Mouse (Mus musculus): Measurements from ENCODE around the gene Sez6l2.

DNA sequence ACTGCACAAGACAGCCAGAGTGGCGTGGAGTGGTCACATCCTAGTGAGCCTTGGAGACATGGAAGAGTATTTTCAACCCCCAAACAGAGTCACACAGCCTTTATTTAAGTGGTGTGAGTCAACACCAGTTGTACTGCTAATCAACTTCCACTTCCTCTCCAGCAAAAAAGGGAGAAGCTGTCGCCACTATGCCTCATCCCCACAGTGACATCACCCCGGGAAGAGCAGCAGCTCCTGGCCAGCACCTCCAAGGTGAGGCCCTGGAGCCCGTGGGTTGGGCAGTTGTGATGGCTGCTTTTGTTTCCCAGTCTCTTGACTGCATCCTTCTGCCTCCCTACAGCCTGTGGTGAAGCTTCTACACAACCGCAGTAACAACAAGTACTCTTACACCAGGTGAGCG lies 9.2 kb upstream of the Sez6l2 start:
- no peak for TF ChIP-seq E2F4 (IDR thresholded peaks at IDR 0.05; ENCODE audit: insufficient read depth)
- no peak for TF ChIP-seq MAX (IDR thresholded peaks at IDR 0.05; ENCODE audit: low read depth)
- no peak for TF ChIP-seq MYOG (IDR thresholded peaks at IDR 0.05; ENCODE audit: control insufficient read depth in 1 of 3, insufficient read depth in 1 of 3, insufficient read length in 2 of 3, low read depth in 2 of 3)
- no peak for TF ChIP-seq POLR2AphosphoS2 (IDR thresholded peaks at IDR 0.05; ENCODE audit: insufficient read length, low read depth)
- TF ChIP-seq USF1 (IDR thresholded peaks at IDR 0.05; ENCODE audit: low read depth): no peak
- TF ChIP-seq TCF12 (IDR thresholded peaks at IDR 0.05; ENCODE audit: insufficient read depth, poor library complexity, severe bottlenecking): no peak
- TF ChIP-seq POLR2A (IDR thresholded peaks at IDR 0.05; ENCODE audit: insufficient read length, low read depth): no peak
- no peak for TF ChIP-seq MYOD1 (IDR thresholded peaks at IDR 0.05; ENCODE audit: control insufficient read depth in 1 of 3, insufficient read length in 2 of 3, low read depth in 2 of 3)
- no peak for TF ChIP-seq TCF3 (IDR thresholded peaks at IDR 0.05; ENCODE audit: insufficient read length, low read depth)
